Comparison of ENCODE assay signal across 9 mouse cellular contexts in the genomic region with DNA sequence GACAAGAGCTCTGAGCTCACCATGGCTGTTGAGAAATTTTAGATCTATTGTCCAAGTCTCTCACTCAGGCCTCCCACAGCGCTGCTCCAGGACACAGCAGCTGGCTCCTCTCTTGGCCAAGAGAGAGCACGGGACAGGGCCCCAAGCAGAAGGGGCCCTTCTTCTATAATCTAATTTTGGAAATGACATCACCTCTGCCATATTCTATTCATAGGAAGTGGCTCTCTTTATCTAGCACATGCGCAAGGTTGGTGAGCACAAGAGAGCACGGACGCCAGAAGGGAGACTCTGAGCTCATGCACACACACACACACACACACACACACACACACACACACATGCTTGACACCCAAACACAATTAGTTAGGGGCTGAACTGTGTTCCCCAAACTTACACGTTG. TPM values are rescaled to one million over a fixed set of nuclear protein-coding genes. Genes with fewer than 3 reads are reported as not detected.
DNase-seq lines count a peak whose midpoint lies in the region; ATAC-seq lines count a peak whose summit lies in the region.
"Had no signal": no experiment of that assay in that cellular context is flagged by ENCODE, and none has a peak within 500 bp of the region (broad histone marks: within the 10 kb centered on the region; RNA-seq: fewer than 3 reads in every experiment).

No protein-coding gene starts in this region.

- no peak overlapping the region for H3K9ac ChIP-seq in liver, embryonic 11.5 days (ENCODE audit: low read depth, low read length)
- H3K9ac ChIP-seq in stomach, embryonic 14.5 days (replicated peaks; ENCODE audit: low read depth, low read length), result no peak overlapping the region
- no peak overlapping the region for H3K9ac ChIP-seq in midbrain, embryonic 16.5 days (ENCODE audit: low read depth, low read length)
- H3K9ac ChIP-seq: embryonic facial prominence, embryonic 13.5 days had no signal

- 29% methylated on average over 6 of the region's 6 CpGs for whole genome bisulfite sequencing in liver, embryonic 11.5 days
- WGBS in stomach, embryonic 14.5 days, result 37% methylated on average over 6 of the region's 6 CpGs
- 60% methylated on average over 6 of the region's 6 CpGs for WGBS in midbrain, embryonic 16.5 days

- no peaks in the 10 kb centered on the region; the same call in 1 of the 2 replicates for H3K36me3 ChIP-seq in liver, embryonic 11.5 days (ENCODE audit: control insufficient read depth, insufficient read depth, low read length)
- no peaks in the 10 kb centered on the region for H3K36me3 ChIP-seq in stomach, embryonic 14.5 days (ENCODE audit: control insufficient read depth, insufficient read depth, low read length)
- no peaks in the 10 kb centered on the region for H3K36me3 ChIP-seq in midbrain, embryonic 16.5 days (ENCODE audit: control insufficient read depth, insufficient read depth, low read length)
- H3K36me3 ChIP-seq: embryonic facial prominence, embryonic 13.5 days had no signal

- DNase-seq in frontal cortex, postnatal 14 days (ENCODE audit: low spot score in 2 of 2), result no peak
- DNase-seq in Muller cell, postnatal 12 days (ENCODE audit: inconsistent ontology term), result peak; percentile 36
- DNase-seq in heart, adult 18-20 months, result peak; percentile 76 to 85
- no peak for DNase-seq in liver, embryonic 11.5 days (ENCODE audit: low spot score)
- DNase-seq in layer of hippocampus, postnatal 25 days (ENCODE audit: extremely low spot score in 1 of 2, low spot score in 1 of 2), result no peak

- ATAC-seq in frontal cortex, adult (ENCODE audit: low TSS enrichment), result peak; percentile 65
- ATAC-seq in liver, embryonic 11.5 days (replicated peaks; ENCODE audit: low FRiP score), result peak; percentile 81
- ATAC-seq in stomach, embryonic 14.5 days (ENCODE audit: insufficient number of reproducible peaks, insufficient read depth, low FRiP score, low read depth), result peak; percentile 59
- no peak for ATAC-seq in midbrain, embryonic 16.5 days

- H3K27ac ChIP-seq in liver, embryonic 11.5 days (ENCODE audit: low read depth, low read length), result no peak overlapping the region; the same call in 1 of the 2 replicates
- H3K27ac ChIP-seq in stomach, embryonic 14.5 days (ENCODE audit: low read length), result no peak overlapping the region
- no peak overlapping the region for H3K27ac ChIP-seq in midbrain, embryonic 16.5 days (ENCODE audit: low read length)
- H3K27ac ChIP-seq: embryonic facial prominence, embryonic 13.5 days had no signal

- H3K4me2 ChIP-seq in liver, embryonic 11.5 days, result no peak overlapping the region
- H3K4me2 ChIP-seq in stomach, embryonic 14.5 days (replicated peaks; ENCODE audit: low read depth, low read length), result no peak overlapping the region
- H3K4me2 ChIP-seq in midbrain, embryonic 16.5 days (ENCODE audit: low read length), result no peak overlapping the region
- H3K4me2 ChIP-seq: embryonic facial prominence, embryonic 13.5 days had no signal

- H3K27me3 ChIP-seq in liver, embryonic 11.5 days (replicated peaks; ENCODE audit: control insufficient read depth, insufficient read depth, low read length), result no peaks in the 10 kb centered on the region
- H3K27me3 ChIP-seq in stomach, embryonic 14.5 days (ENCODE audit: control insufficient read depth, insufficient read depth, low read length), result no peaks in the 10 kb centered on the region
- no peaks in the 10 kb centered on the region for H3K27me3 ChIP-seq in midbrain, embryonic 16.5 days (ENCODE audit: control insufficient read depth, insufficient read depth, low read depth, low read length)
- H3K27me3 ChIP-seq: embryonic facial prominence, embryonic 13.5 days had no signal

- H3K9me3 ChIP-seq in liver, embryonic 11.5 days (ENCODE audit: control insufficient read depth, low read length), result no peaks in the 10 kb centered on the region
- no peaks in the 10 kb centered on the region for H3K9me3 ChIP-seq in stomach, embryonic 14.5 days (ENCODE audit: control insufficient read depth, low read depth, low read length)
- no peaks in the 10 kb centered on the region for H3K9me3 ChIP-seq in midbrain, embryonic 16.5 days (replicated peaks; ENCODE audit: control insufficient read depth, low read length, poor library complexity, severe bottlenecking)
- H3K9me3 ChIP-seq: embryonic facial prominence, embryonic 13.5 days had no signal

- peaks cover 9% of the 10 kb centered on the region for H3K4me1 ChIP-seq in liver, embryonic 11.5 days (replicated peaks; ENCODE audit: control insufficient read depth, insufficient read depth, low read length)
- H3K4me1 ChIP-seq in stomach, embryonic 14.5 days (ENCODE audit: control insufficient read depth, insufficient read depth, low read length), result peaks cover 3% of the 10 kb centered on the region; the same call in 1 of the 2 replicates
- H3K4me1 ChIP-seq in midbrain, embryonic 16.5 days (ENCODE audit: control insufficient read depth, insufficient read depth, low read length), result peaks cover 8% of the 10 kb centered on the region; the same call in 1 of the 2 replicates

- H3K4me3 ChIP-seq in liver, embryonic 11.5 days (ENCODE audit: low read depth, low read length), result no peak overlapping the region
- no peak overlapping the region for H3K4me3 ChIP-seq in stomach, embryonic 14.5 days (ENCODE audit: low read depth, low read length)
- no peak overlapping the region for H3K4me3 ChIP-seq in midbrain, embryonic 16.5 days (ENCODE audit: low read depth, low read length)
- H3K4me3 ChIP-seq: embryonic facial prominence, embryonic 13.5 days had no signal

RNA-seq across cellular contexts. Expression of gene Manba, which starts 31.5 kb away (rescaled TPM):
- 10 to 100 TPM; 15.0 to 17.5 TPM for total RNA-seq in heart, adult 18-20 months (2021)
- 9.7 TPM in 2 replicates for polyA plus RNA-seq in liver, embryonic 11.5 days (2014; fragmentation: Nextera tagmentation; extraction: Ambion mirVana)
- polyA plus RNA-seq in stomach, embryonic 14.5 days (2014; fragmentation: Nextera tagmentation; extraction: Ambion mirVana), result 14.0 and 14.6 TPM in 2 replicates
- 1 to 10 TPM; 6.0 to 7.4 TPM for total RNA-seq in layer of hippocampus, postnatal 25 days (2021)
- polyA plus RNA-seq in midbrain, embryonic 16.5 days (2015; fragmentation: Nextera tagmentation; extraction: Ambion mirVana), result 8.4 and 8.6 TPM in 2 replicates

Comparison
In these comparisons a context has a peak if more than half of its experiments do, and no peak if none do; other contexts are left out.
1. DNase-seq: peak in Muller cell, postnatal 12 days (single experiment) and heart, adult 18-20 months (2 of 2); none in frontal cortex, postnatal 14 days (0 of 2), liver, embryonic 11.5 days (single experiment) and layer of hippocampus, postnatal 25 days (0 of 2).